In the genomic region with DNA sequence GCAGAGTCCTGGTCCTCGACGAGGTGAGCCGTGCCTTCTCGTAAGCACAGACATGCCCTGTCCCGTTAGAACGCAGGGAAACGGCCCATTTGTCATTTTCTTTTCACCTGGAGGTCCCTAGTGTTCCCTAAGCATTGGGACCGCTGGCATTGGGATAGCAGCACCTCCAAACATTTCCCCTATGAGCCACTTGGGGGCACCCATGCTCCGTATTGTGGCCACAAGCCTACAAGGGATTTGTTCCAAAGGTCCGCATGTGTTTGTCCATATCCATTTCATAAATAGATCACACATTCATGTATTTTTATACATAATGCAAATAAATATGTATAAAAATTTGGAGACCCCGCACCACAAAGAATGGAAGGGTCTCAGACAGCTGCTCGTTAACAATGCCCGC, we compare ENCODE assay signal across 8 mouse cellular contexts. TPM values are rescaled to one million over a fixed set of nuclear protein-coding genes. Genes with fewer than 3 reads are reported as not detected.
DNase-seq lines count a peak whose midpoint lies in the region; ATAC-seq and TF ChIP-seq lines count a peak whose summit lies in the region.

No protein-coding gene starts in this region.

- H3K4me1 ChIP-seq in thymus, adult 2 months (replicated peaks; ENCODE audit: control insufficient read depth, insufficient read depth, low read length): peaks cover 3% of the 10 kb centered on the region; the same call in 1 of the 2 replicates
- H3K4me1 ChIP-seq in forebrain, embryonic 16.5 days (replicated peaks; ENCODE audit: control insufficient read depth, insufficient read depth, low read length): peaks cover 11% of the 10 kb centered on the region
- H3K4me1 ChIP-seq in hindbrain, postnatal 0 days (ENCODE audit: insufficient read depth, low read length): 0 out of 2 replicates have a peak, but pooled peaks cover 6% of the 10 kb centered on the region

- intact Hi-C loops in left cerebral cortex, postnatal 4 days (cut with DNase I): loop anchor here (2.0 to 5.0 kb wide), 3 partner anchors 116 to 661 kb away; no protein-coding TSS in a partner anchor

- no peak overlapping the region for H3K4me3 ChIP-seq in thymus, adult 2 months (ENCODE audit: control insufficient read depth, insufficient read depth, low read length)
- no peak overlapping the region for H3K4me3 ChIP-seq in forebrain, embryonic 16.5 days (replicated peaks; ENCODE audit: low read length)
- no peak overlapping the region for H3K4me3 ChIP-seq in hindbrain, postnatal 0 days (ENCODE audit: low read length)

- WGBS in thymus, adult 2 months: 22% methylated on average over 13 of the region's 13 CpGs
- WGBS in forebrain, embryonic 16.5 days: 21% methylated on average over 13 of the region's 13 CpGs
- WGBS in hindbrain, postnatal 0 days: 17% methylated on average over 13 of the region's 13 CpGs

- no peak overlapping the region for H3K9ac ChIP-seq in forebrain, embryonic 16.5 days (replicated peaks; ENCODE audit: low read depth, low read length)
- no peak overlapping the region for H3K9ac ChIP-seq in hindbrain, postnatal 0 days (replicated peaks; ENCODE audit: low read length)

- no peak for TF ChIP-seq POLR2A in thymus, adult 2 months (IDR thresholded peaks at IDR 0.05; ENCODE audit: control insufficient read depth, extremely low read depth, insufficient read depth, low read length, poor library complexity)

- H3K9me3 ChIP-seq in forebrain, embryonic 16.5 days (ENCODE audit: control insufficient read depth, low read length): no peaks in the 10 kb centered on the region
- H3K9me3 ChIP-seq in hindbrain, postnatal 0 days (ENCODE audit: low read length): no peaks in the 10 kb centered on the region

- no peak overlapping the region for H3K4me2 ChIP-seq in forebrain, embryonic 16.5 days (ENCODE audit: low read length)
- H3K4me2 ChIP-seq in hindbrain, postnatal 0 days (ENCODE audit: low read depth, low read length): no peak overlapping the region

- DNase-seq in thymus, adult 2 months: peak; percentile 24
- DNase-seq in thymus, adult 18-20 months: no peak
- peak; percentile 28 for DNase-seq in cerebellum, adult 11-12 months
- peak; percentile 87 for DNase-seq in hindbrain, postnatal 0 days (ENCODE audit: low spot score)
- peak; percentile 73 for DNase-seq in left cerebral cortex, postnatal 4 days
- DNase-seq in retina, adult 2 months (ENCODE audit: low read depth, low spot score): peak; percentile 20
- no peak for DNase-seq in c-Kit-positive CD71-positive TER-119-positive erythroid progenitor cells, embryonic 14.5 days (ENCODE audit: low spot score)

- H3K27ac ChIP-seq in thymus, adult 2 months (ENCODE audit: control insufficient read depth, insufficient read depth, low read length): no peak overlapping the region
- no peak overlapping the region for H3K27ac ChIP-seq in forebrain, embryonic 16.5 days (ENCODE audit: low read length)
- no peak overlapping the region for H3K27ac ChIP-seq in hindbrain, postnatal 0 days

- ATAC-seq in forebrain, embryonic 16.5 days: peak; percentile 63
- ATAC-seq in hindbrain, postnatal 0 days: no peak

- H3K27me3 ChIP-seq in thymus, adult 2 months (ENCODE audit: control insufficient read depth, insufficient read depth, low read length): no peaks in the 10 kb centered on the region
- peaks cover 4% of the 10 kb centered on the region; the same call in 1 of the 2 replicates for H3K27me3 ChIP-seq in forebrain, embryonic 16.5 days (replicated peaks; ENCODE audit: control insufficient read depth, insufficient read depth, low read length)
- H3K27me3 ChIP-seq in hindbrain, postnatal 0 days (ENCODE audit: insufficient read depth, low read length): no peaks in the 10 kb centered on the region; the same call in 1 of the 2 replicates

- TF ChIP-seq CTCF in thymus, adult 2 months (IDR thresholded peaks at IDR 0.05; ENCODE audit: borderline replicate concordance, control insufficient read depth, extremely low read depth, insufficient read depth, low read length, poor library complexity): peak; percentile 17; the same call in 1 of the 2 replicates
- TF ChIP-seq CTCF in hindbrain, postnatal 0 days (IDR thresholded peaks at IDR 0.05; ENCODE audit: low read depth): peak; percentile 89

- H3K36me3 ChIP-seq in thymus, adult 2 months (ENCODE audit: control insufficient read depth, insufficient read depth, low read length): no peaks in the 10 kb centered on the region
- H3K36me3 ChIP-seq in forebrain, embryonic 16.5 days (ENCODE audit: control insufficient read depth, insufficient read depth): no peaks in the 10 kb centered on the region
- H3K36me3 ChIP-seq in hindbrain, postnatal 0 days (ENCODE audit: insufficient read depth, low read length): no peaks in the 10 kb centered on the region

RNA-seq across cellular contexts. Expression of a gene that starts 35.0 kb away (rescaled TPM):
- 3.3 TPM in 2 replicates for polyA plus RNA-seq in thymus, adult 2 months (2012; rRNA removed)
- polyA plus RNA-seq in forebrain, embryonic 16.5 days (2015; fragmentation: Nextera tagmentation; extraction: Ambion mirVana): 0.22 and 0.37 TPM in 2 replicates
- 0.52 and 0.54 TPM in 2 replicates for total RNA-seq in hindbrain, postnatal 0 days (2014; rRNA removed)
- 0.21 and 0.23 TPM in 2 replicates for polyA plus RNA-seq in hindbrain, postnatal 0 days (2015; fragmentation: Nextera tagmentation; extraction: Ambion mirVana)
- under 1 TPM; 0.28 to 0.38 TPM for total RNA-seq in left cerebral cortex, postnatal 4 days (2021)

RNA-seq across cellular contexts. Expression of a gene that starts 41.7 kb away (rescaled TPM):
- 145 and 165 TPM in 2 replicates for polyA plus RNA-seq in thymus, adult 2 months (2012; rRNA removed)
- 436 and 440 TPM in 2 replicates for polyA plus RNA-seq in forebrain, embryonic 16.5 days (2015; fragmentation: Nextera tagmentation; extraction: Ambion mirVana)
- total RNA-seq in hindbrain, postnatal 0 days (2014; rRNA removed): 156 and 159 TPM in 2 replicates
- 304 and 314 TPM in 2 replicates for polyA plus RNA-seq in hindbrain, postnatal 0 days (2015; fragmentation: Nextera tagmentation; extraction: Ambion mirVana)
- 100 to 1,000 TPM; 164 to 165 TPM for total RNA-seq in left cerebral cortex, postnatal 4 days (2021)

RNA-seq across cellular contexts. Expression of a gene that starts 53.2 kb away (rescaled TPM):
- polyA plus RNA-seq in thymus, adult 2 months (2012; rRNA removed): 24.1 and 27.2 TPM in 2 replicates
- polyA plus RNA-seq in forebrain, embryonic 16.5 days (2015; fragmentation: Nextera tagmentation; extraction: Ambion mirVana): 15.3 and 18.0 TPM in 2 replicates
- total RNA-seq in hindbrain, postnatal 0 days (2014; rRNA removed): 14.1 and 16.3 TPM in 2 replicates
- 11.9 and 15.0 TPM in 2 replicates for polyA plus RNA-seq in hindbrain, postnatal 0 days (2015; fragmentation: Nextera tagmentation; extraction: Ambion mirVana)
- 10 to 100 TPM; 30.4 to 33.2 TPM for total RNA-seq in left cerebral cortex, postnatal 4 days (2021)

Comparison
In these comparisons a context has a peak if more than half of its experiments do, and no peak if none do; other contexts are left out.
1. DNase-seq: peak in thymus, adult 2 months (single experiment), cerebellum, adult 11-12 months (single experiment), hindbrain, postnatal 0 days (single experiment), left cerebral cortex, postnatal 4 days (single experiment) and retina, adult 2 months (single experiment); none in thymus, adult 18-20 months (0 of 2) and c-Kit-positive CD71-positive TER-119-positive erythroid progenitor cells, embryonic 14.5 days (single experiment).